Mouse (Mus musculus) forebrain, embryonic 14.5 days (tissue): ENCODE data around the gene Mthfsl. TPM values are rescaled to one million over a fixed set of nuclear protein-coding genes. Genes with fewer than 3 reads are reported as not detected.
"Not testable (repeated sequence)": the region's sequence is repeated elsewhere in the genome, so short reads cannot be mapped to it uniquely, and the experiment has no call there.

ENCODE experiments used
- ATAC-seq: fragments of 200-750 bp; cut with Nextera tagmentation; 2 replicates; pipeline ENCODE4 v1.8.0; 2017; ENCODE audit warnings: mild to moderate bottlenecking, moderate library complexity
- DNase-seq: peaks from one replicate; pipeline ENCODE4 v3.0.0-alpha.2; 2015; ENCODE audit warnings: low spot score
- H3K27ac ChIP-seq: fragments of 300-500 bp; sonication (generic); 2 replicates; pipeline ENCODE4 v1.5.1; 2014; ENCODE audit warnings: low read depth, mild to moderate bottlenecking, control low read depth, low read length, moderate library complexity
- H3K27me3 ChIP-seq: fragments of 300-500 bp; sonication (generic); replicated peaks from 2 replicates; pipeline ENCODE4 v1.6.1; 2014; ENCODE audit warnings: low read length, control low read depth, mixed read lengths; ENCODE audit not compliant: control insufficient read depth, insufficient read depth
- H3K36me3 ChIP-seq: fragments of 300-500 bp; sonication (generic); 2 replicates; pipeline ENCODE4 v1.6.1; 2014; ENCODE audit warnings: low read length, control low read depth; ENCODE audit not compliant: control insufficient read depth, insufficient read depth
- H3K4me1 ChIP-seq: fragments of 300-500 bp; sonication (generic); 2 replicates; pipeline ENCODE4 v1.6.1; 2014; ENCODE audit warnings: antibody characterized with exemption, low read length, control low read depth; ENCODE audit not compliant: control insufficient read depth, insufficient read depth
- H3K4me2 ChIP-seq: fragments of 300-500 bp; sonication (generic); 2 replicates; pipeline ENCODE4 v1.6.1; 2014; ENCODE audit warnings: mild to moderate bottlenecking, control low read depth, low read length
- H3K4me3 ChIP-seq: fragments of 300-500 bp; sonication (generic); 2 replicates; pipeline ENCODE4 v1.5.1; 2014; ENCODE audit warnings: low read depth, low read length, control low read depth
- H3K9ac ChIP-seq: fragments of 300-500 bp; sonication (generic); 2 replicates; pipeline ENCODE4 v1.6.1; 2014; ENCODE audit warnings: mild to moderate bottlenecking, low read length, control low read depth, moderate library complexity
- H3K9me3 ChIP-seq: fragments of 300-500 bp; sonication (generic); replicated peaks from 2 replicates; pipeline ENCODE4 v1.6.1; 2016; ENCODE audit warnings: low read length, control low read depth, mixed read lengths; ENCODE audit not compliant: control insufficient read depth
- WGBS: fragments of 180-500 bp; shearing (Covaris S2); extraction: QIAGEN DNeasy Blood & Tissue Kit; methylation state at CpG from one replicate; pipeline ENCODE4 v1.1.7; 2014; 5-methylcytosine and 5-hydroxymethylcytosine counted together
- polyA plus RNA-seq: library from polyadenylated mRNA; unstranded; fragments of >200 nt; fragmentation: Nextera tagmentation; extraction: Ambion mirVana; gene quantifications from 2 replicates; pipeline ENCODE4 v1.2.1, GENCODE M21; 2014

Gene Mthfsl
- 32.0 and 35.2 TPM in 2 replicates for polyA plus RNA-seq

GRCm38 (mm10) chr9:88719989-88720537 is at the start of gene Mthfsl:
TSS of gene Mthfsl (minus strand) at chr9:88720296.
- not testable (repeated sequence) for H3K36me3 ChIP-seq, H3K27me3 ChIP-seq, H3K9me3 ChIP-seq, H3K4me1 ChIP-seq
- ATAC-seq: peak; percentile 52
- H3K4me3 ChIP-seq: peak within 1 kb of the TSS; percentile 27
- peak within 1 kb of the TSS; percentile 37; the same call in 1 of the 2 replicates for H3K9ac ChIP-seq
- 30% methylated on average over 11 of the region's 12 CpGs for WGBS
- peak; percentile 35 for DNase-seq
- peak within 1 kb of the TSS; percentile 80 for H3K27ac ChIP-seq
- H3K4me2 ChIP-seq: peak within 1 kb of the TSS; percentile 43

DNA sequence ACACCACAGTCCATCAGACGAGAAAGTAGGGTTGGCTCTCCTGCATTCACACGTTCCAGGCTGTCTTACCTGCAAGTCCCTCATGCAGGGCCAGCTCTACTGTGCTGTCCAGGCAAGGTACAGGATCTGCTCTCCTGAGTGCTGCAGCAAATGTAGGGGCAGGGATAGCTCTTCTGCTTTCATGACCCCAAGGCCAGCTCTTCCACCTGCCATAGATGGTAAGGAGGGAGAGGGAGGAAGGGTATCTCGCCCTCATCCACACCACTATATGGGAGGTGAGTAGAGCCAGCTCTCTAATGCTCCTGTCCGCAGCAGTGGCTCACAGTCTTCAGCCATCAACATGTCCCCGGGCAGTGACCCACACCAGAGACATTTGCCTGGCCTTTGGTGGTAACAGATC is 49.4 kb upstream of the Mthfsl start:
- not testable (repeated sequence) for H3K4me3 ChIP-seq, H3K4me2 ChIP-seq, DNase-seq, H3K4me1 ChIP-seq, H3K9ac ChIP-seq, H3K27ac ChIP-seq, H3K9me3 ChIP-seq, ATAC-seq, H3K27me3 ChIP-seq, H3K36me3 ChIP-seq
- WGBS: 86% methylated on average over 4 of the region's 5 CpGs

DNA sequence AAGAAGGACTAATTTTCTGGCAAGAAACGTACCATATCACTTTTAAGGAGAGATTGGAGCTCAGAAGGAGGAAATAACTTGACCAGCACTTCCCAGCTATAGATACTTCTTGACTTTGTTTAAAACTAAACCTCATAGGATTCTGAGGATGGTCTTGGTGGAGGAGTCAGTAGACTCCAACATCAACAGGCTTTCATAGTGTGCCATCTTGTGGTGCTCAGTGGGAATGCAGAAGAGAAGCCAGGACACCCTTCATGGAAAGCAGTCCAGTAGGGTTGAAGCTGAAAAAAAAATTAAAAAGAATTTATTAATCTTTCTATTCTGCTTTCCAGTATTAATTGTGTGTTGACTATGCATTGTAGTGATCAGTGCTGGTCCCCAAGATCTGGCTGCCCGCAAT is 26.6 kb upstream of the Mthfsl start:
- not testable (repeated sequence) for H3K4me2 ChIP-seq, DNase-seq, H3K4me1 ChIP-seq, H3K9me3 ChIP-seq, ATAC-seq, H3K27me3 ChIP-seq, H3K27ac ChIP-seq, H3K36me3 ChIP-seq, H3K9ac ChIP-seq, H3K4me3 ChIP-seq
- 29% methylated on average over 1 of the region's 2 CpGs for WGBS

GRCm38 (mm10) chr9:88746046-88746445 is 25.9 kb upstream of the Mthfsl start:
- not testable (repeated sequence) for H3K4me3 ChIP-seq, ATAC-seq, H3K4me1 ChIP-seq, H3K36me3 ChIP-seq, H3K4me2 ChIP-seq, H3K27me3 ChIP-seq, DNase-seq, H3K9ac ChIP-seq, H3K27ac ChIP-seq, H3K9me3 ChIP-seq
- no CpG with 5 or more reads among the region's 2 CpGs for WGBS

- DNase-seq, H3K9ac ChIP-seq, H3K4me3 ChIP-seq, H3K27ac ChIP-seq, H3K9me3 ChIP-seq, H3K4me1 ChIP-seq, H3K4me2 ChIP-seq, H3K36me3 ChIP-seq, ATAC-seq, H3K27me3 ChIP-seq: not testable (repeated sequence)
Observed at GRCm38 (mm10) chr9:88735289-88735688, 15.2 kb upstream of the Mthfsl start.

DNA sequence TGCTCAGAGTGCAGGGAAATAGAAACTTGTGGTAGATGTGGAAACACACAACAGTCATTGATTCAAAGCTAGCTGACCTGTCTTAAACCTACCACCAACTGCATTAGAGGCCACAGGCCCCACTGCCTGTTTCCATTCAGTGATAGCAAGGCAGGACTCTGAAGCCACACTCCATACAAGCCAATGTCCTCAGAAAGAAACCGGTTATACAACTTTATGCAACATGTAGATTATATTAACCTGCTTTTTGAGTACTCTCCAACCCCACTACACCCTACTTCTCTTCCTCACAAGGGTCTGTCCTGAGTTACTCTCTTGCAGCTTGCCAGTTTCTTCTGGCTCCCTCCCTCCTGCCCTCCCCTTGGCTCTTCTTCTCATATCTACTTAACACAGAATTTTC is 13.1 kb upstream of the Mthfsl start:
- not testable (repeated sequence) for DNase-seq, H3K27ac ChIP-seq, H3K4me1 ChIP-seq, H3K9me3 ChIP-seq, ATAC-seq, H3K36me3 ChIP-seq, H3K4me2 ChIP-seq, H3K4me3 ChIP-seq, H3K27me3 ChIP-seq, H3K9ac ChIP-seq
- 74% methylated on average over 1 of the region's 1 CpGs for WGBS

- 94% methylated on average over 1 of the region's 3 CpGs for WGBS
- ATAC-seq, H3K4me1 ChIP-seq, H3K9ac ChIP-seq, H3K27me3 ChIP-seq, H3K36me3 ChIP-seq, H3K4me3 ChIP-seq, H3K9me3 ChIP-seq, H3K4me2 ChIP-seq, DNase-seq, H3K27ac ChIP-seq: not testable (repeated sequence)
Observed at GRCm38 (mm10) chr9:88732334-88732733, 12.2 kb upstream of the Mthfsl start.

GRCm38 (mm10) chr9:88731728-88732127 is 11.6 kb upstream of the Mthfsl start, which contains the start of gene Bcl2a1d:
TSS of gene Bcl2a1d (minus strand) at chr9:88731914.
- H3K4me1 ChIP-seq, ATAC-seq, H3K9me3 ChIP-seq, H3K4me3 ChIP-seq, H3K27ac ChIP-seq, DNase-seq, H3K27me3 ChIP-seq, H3K36me3 ChIP-seq, H3K9ac ChIP-seq, H3K4me2 ChIP-seq: not testable (repeated sequence)
- 95% methylated on average over 5 of the region's 5 CpGs for WGBS

DNA sequence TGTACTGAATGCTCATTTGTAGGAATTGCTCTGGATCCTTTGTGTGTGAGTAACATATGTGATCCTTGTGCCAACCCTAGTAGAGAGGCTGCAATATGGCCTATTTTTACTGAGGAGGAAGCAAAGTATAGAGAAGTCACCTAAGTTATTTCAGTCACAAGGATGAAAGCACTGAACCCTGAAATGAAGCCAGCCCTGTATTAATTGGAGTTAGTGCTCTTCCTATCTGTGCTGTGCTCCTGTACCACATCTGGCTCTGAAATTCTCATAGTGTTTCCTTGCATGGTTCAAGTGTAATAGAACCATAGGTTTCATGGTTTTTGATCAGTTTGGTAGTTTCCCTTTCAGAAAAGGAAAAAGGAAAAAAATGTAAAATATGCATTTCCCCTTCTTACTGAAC is 8.2 kb upstream of the Mthfsl start:
- not testable (repeated sequence) for ATAC-seq, H3K27me3 ChIP-seq, H3K4me2 ChIP-seq

More for the DNA sequence above, 8.2 kb upstream of the Mthfsl start:
- DNase-seq, H3K9ac ChIP-seq, H3K36me3 ChIP-seq, H3K4me1 ChIP-seq, H3K4me3 ChIP-seq, H3K27ac ChIP-seq, H3K9me3 ChIP-seq: not testable (repeated sequence)
